Mouse (Mus musculus): ENCODE results near the gene Rflnb. TPM values are rescaled to one million over a fixed set of nuclear protein-coding genes. Genes with fewer than 3 reads are reported as not detected.

Gene Rflnb
- 24.6 and 29.7 TPM in 2 replicates for polyA plus RNA-seq (2016; fragmentation: Nextera tagmentation; extraction: Ambion mirVana)

DNA sequence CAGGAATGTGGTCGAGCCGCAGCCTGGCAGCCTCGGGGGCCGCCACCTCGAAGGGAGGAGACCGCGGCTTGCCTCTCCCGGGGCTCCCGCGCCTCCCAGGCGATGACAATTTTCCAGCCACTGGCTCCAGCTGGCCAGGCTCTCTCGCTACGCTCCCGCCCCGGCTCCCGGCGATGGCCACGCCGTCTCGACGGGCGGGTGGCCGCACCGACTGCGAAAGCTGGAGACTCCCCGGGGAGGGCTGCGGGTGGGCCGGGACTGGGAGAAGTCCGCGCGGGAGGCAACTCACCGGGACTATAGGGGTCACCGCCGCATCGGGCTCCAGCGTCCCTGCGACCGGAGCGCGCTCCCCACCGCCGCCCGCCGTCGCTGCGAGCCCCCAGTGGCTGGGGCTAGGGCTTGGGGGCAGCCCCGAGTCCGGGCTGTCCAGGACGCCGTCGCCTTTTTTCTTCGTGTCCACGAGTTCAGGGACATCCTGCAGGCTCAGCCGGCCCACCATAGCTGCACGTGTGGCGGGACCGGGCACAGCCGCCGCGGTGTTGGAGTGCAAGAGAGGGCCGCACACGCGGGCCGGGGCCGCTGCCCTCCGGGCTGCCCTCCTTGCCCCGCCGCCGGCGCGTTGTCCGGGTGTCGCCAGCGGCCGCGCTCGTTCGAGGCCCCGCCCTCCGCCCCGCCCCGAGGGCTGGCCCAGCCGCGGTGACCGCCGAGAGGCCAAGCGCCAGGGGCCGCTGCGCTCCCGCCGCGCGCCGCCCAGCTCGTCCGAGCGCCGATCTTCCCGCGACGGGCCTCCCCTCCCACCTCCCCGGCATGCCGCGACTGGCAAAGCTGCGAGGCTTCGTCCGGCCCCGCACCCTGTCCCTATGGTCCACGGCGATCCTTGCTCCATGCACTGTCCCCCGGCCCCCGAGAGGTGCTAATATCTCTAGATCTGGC is at the start of gene Rflnb:
Rflnb (minus strand) TSS at position 644 of the 933 bp plus-strand sequence.
- Histone ChIP-seq H3K4me1 (peaks cover 48% of the 10 kb centered on the region), H3K27me3 (replicated peaks; ENCODE audit: low read depth, poor library complexity, severe bottlenecking) (peaks cover 40% of the 10 kb centered on the region), H3K27ac (replicated peaks) (peak within 1 kb of the TSS; percentile 92), H3K9me3 (no peaks in the 10 kb centered on the region), H3K36me3 (replicated peaks) (peaks cover 25% of the 10 kb centered on the region), H3K4me3 (peak within 1 kb of the TSS; percentile 84)
- WGBS: under 1% methylated on average over 112 of the region's 112 CpGs
- DNase-seq (ENCODE audit: low spot score): peak; percentile 94

DNA sequence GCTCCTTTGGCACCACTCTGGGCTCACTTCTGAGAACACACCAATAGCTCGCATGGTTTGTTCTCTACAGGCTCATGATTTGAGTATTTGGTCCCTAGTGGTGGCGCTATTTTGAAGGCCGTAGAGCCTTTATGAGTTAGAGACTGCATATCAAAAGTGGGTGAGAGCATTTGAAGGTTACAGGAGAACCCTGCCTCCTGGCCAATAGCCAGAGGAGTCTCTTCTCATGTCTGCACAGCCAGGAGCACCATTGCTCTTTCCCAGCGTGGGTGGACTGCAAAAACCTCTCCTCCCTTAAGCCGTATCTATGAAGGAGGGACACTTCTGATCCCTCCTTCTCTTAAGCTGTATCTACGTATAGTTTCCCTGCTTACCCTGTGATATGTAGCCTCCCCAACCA is 49.8 kb upstream of the Rflnb start:
- DNase-seq (ENCODE audit: low spot score): no peak
- WGBS: 90% methylated on average over 6 of the region's 6 CpGs
- Histone ChIP-seq H3K27me3 (replicated peaks; ENCODE audit: low read depth, poor library complexity, severe bottlenecking) (no peaks in the 10 kb centered on the region), H3K27ac (replicated peaks) (no peak overlapping the region), H3K9me3 (no peaks in the 10 kb centered on the region), H3K4me3 (no peak overlapping the region), H3K36me3 (replicated peaks) (peaks cover 43% of the 10 kb centered on the region), H3K4me1 (peaks cover 13% of the 10 kb centered on the region)

DNA sequence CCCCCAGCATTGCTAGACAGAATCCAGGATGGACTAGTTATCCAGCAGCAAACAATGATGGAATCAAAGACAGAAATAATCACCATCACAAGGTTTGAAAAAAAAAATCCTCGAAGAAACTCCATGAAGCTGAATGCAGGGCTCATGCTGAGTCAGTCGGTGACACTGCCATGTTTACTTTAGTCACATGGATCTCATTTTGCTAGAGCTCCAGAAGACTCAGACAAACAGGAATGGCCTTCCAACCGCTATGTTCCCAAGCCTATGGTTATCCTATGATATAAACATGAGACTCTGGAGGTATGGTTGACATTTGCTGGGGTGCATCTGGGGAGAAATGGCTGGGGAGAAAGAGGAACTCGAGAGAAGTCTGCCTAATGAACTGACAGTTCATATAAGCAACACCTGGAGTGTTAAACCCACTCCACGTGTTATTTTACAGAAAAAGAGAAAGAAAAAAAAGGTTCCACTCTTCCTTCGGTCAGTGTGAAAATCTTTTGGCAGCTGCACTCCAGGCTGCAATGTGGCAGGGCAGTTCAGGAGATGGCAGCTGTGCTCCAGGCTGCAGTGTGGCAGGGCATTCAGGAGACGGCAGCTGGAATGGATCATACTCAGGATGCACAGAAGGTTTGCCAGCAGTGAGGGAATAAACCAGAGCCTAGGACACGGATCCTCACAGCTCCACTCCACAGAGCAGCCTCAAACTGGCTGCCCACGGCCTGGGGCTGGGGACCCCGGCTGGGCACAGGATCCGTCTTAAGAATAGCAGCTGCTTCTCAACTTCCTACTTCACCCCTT is 46.9 kb upstream of the Rflnb start:
- peaks cover 24% of the 10 kb centered on the region for H3K36me3 ChIP-seq (replicated peaks)
- no peaks in the 10 kb centered on the region for H3K9me3 ChIP-seq
- no peaks in the 10 kb centered on the region for H3K27me3 ChIP-seq (replicated peaks; ENCODE audit: low read depth, poor library complexity, severe bottlenecking)
- no peak overlapping the region for H3K4me3 ChIP-seq
- H3K4me1 ChIP-seq: peaks cover 13% of the 10 kb centered on the region
- WGBS: 68% methylated on average over 11 of the region's 11 CpGs
- H3K27ac ChIP-seq (replicated peaks): no peak overlapping the region
- peak; percentile 19 for DNase-seq (ENCODE audit: low spot score)

DNA sequence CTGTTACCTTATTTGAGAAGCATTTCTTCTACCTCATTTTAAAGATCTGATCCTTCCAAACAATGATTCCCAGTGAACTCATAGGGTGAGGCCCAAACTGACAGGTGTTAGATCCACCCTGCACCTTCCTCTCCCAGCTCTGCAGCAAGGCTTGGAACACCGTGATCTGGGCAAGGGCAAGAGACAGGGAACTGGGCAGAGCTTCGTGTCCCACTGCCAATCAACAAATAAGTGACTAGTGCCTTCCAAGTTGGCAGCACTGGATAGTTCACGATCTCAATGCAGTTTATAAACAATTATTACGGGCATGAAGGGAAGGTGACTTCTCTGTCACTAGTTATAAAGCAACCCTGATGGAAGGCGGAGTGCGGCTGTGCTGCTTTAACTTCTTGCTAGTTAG is 42.2 kb upstream of the Rflnb start:
- H3K36me3 ChIP-seq (replicated peaks): peaks cover 24% of the 10 kb centered on the region; the same call in 1 of the 2 replicates
- no peaks in the 10 kb centered on the region for H3K9me3 ChIP-seq
- WGBS: 87% methylated on average over 6 of the region's 6 CpGs
- H3K27me3 ChIP-seq (replicated peaks; ENCODE audit: low read depth, poor library complexity, severe bottlenecking): no peaks in the 10 kb centered on the region
- DNase-seq (ENCODE audit: low spot score): no peak
- peaks cover 9% of the 10 kb centered on the region for H3K4me1 ChIP-seq
- H3K27ac ChIP-seq (replicated peaks): no peak overlapping the region
- no peak overlapping the region for H3K4me3 ChIP-seq

DNA sequence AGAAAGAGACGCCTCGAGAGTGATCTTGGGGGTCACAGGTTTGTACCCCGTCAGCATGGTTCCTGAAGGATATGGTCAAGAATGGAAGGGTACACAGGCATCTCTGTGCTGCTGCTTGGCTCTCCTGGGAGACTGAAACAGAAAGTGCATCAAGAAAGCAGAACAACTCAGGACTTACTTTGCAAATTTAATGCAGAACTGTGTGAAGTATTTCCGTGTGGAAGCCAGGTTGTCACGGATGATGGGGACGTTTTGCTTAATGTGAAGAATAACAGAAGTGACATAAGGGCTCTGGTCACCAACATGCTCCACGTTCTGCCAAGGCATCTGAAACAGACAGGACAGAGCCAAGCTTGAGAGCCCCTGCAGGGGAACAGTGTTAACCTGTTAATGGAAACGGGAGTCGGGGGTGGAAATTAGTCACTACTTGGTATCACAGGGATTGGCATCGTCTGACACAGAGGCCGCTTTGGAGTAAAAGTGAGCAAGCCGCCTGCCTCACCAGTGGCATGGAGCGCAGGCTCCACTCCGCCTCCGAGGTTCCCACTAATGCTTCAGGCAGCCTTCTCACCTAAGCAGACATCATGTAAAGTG is 39.1 kb upstream of the Rflnb start:
- Histone ChIP-seq H3K4me1 (no peaks in the 10 kb centered on the region), H3K9me3 (no peaks in the 10 kb centered on the region), H3K36me3 (replicated peaks) (peaks cover 33% of the 10 kb centered on the region), H3K4me3 (no peak overlapping the region), H3K27ac (replicated peaks) (no peak overlapping the region), H3K27me3 (replicated peaks; ENCODE audit: low read depth, poor library complexity, severe bottlenecking) (no peaks in the 10 kb centered on the region)
- DNase-seq (ENCODE audit: low spot score): no peak
- 90% methylated on average over 15 of the region's 15 CpGs for WGBS

DNA sequence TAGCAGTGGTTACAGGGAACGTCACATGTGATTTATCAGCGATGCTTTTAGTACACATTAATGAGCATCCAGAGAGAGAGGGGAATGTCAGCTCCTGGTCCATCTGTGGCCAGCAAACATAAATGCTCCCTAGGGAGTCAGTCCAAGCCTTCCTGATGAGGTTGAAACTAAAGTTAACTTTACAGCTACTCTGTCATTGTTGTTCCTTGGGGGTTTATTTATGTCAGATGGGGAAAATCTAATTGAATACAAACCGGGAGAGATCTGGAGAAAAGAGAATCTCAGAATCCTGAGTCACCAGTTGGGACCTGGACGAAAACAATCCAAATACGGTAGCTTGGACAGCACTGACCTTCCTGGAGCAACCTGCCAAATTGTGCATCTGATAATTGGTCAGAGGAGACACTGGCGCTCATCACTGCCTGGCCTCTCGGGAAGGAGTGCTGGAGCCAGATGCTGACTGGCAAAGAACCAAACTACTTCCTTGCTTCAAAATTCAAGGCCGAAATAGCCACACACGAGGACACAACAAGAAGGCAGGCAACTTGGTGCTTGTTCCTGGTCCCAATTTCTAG is 38.0 kb upstream of the Rflnb start:
- DNase-seq (ENCODE audit: low spot score): no peak
- 87% methylated on average over 9 of the region's 9 CpGs for WGBS

DNA sequence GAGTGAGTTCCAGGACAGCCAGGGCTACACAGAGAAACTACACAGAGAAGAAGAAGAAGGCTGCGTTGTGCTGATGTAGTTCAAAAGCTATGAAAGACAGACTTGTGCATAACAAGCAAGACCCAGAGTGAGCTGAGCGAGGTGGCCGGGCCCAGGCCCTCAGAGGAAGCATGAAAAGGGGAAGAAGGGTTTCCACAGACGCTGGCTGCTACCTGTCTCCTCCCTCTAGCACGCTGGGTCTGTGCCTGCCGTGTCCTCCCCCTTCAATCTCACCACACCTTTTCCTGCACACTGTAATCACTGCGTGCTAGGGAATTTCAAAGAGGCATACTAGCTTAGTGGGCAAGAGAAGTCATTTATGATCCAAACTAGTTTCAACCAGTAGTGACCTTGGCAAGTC is 36.8 kb upstream of the Rflnb start:
- Histone ChIP-seq H3K9me3 (no peaks in the 10 kb centered on the region), H3K4me1 (peaks cover 15% of the 10 kb centered on the region), H3K27me3 (replicated peaks; ENCODE audit: low read depth, poor library complexity, severe bottlenecking) (no peaks in the 10 kb centered on the region), H3K27ac (replicated peaks) (no peak overlapping the region), H3K4me3 (no peak overlapping the region), H3K36me3 (replicated peaks) (peaks cover 32% of the 10 kb centered on the region)
- WGBS: 93% methylated on average over 7 of the region's 7 CpGs
- DNase-seq (ENCODE audit: low spot score): no peak

More for the DNA sequence above, 38.0 kb upstream of the Rflnb start:
- H3K27me3 ChIP-seq (replicated peaks; ENCODE audit: low read depth, poor library complexity, severe bottlenecking): no peaks in the 10 kb centered on the region
- peaks cover 32% of the 10 kb centered on the region for H3K36me3 ChIP-seq (replicated peaks)
- no peaks in the 10 kb centered on the region for H3K9me3 ChIP-seq
- H3K4me1 ChIP-seq: peaks cover 3% of the 10 kb centered on the region
- H3K27ac ChIP-seq (replicated peaks): no peak overlapping the region
- no peak overlapping the region for H3K4me3 ChIP-seq

DNA sequence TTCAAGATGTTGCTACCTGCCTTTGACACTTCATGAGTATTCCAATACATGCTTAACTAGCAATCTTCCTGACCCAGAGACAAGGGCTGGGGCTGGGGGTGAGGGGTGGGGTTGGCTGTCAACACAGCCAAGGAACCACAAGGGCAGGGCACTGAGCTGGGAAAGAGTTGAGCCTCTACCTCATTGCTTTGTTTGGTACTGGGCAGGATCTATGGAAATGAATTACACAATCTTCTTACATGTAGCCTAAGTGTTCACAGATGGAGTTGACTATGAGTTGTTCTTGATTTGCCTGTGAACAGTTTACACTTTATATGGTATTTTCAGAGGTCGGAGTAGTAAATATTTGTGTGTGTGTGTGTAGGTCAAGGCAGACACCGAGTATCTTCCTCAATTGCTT is 33.3 kb upstream of the Rflnb start:
- Histone ChIP-seq H3K4me3 (no peak overlapping the region), H3K27me3 (replicated peaks; ENCODE audit: low read depth, poor library complexity, severe bottlenecking) (no peaks in the 10 kb centered on the region), H3K9me3 (no peaks in the 10 kb centered on the region), H3K27ac (replicated peaks) (peak overlapping the region; percentile 16; the same call in 1 of the 2 replicates), H3K4me1 (peaks cover 20% of the 10 kb centered on the region), H3K36me3 (replicated peaks) (peaks cover 23% of the 10 kb centered on the region)
- no peak for DNase-seq (ENCODE audit: low spot score)
- 93% methylated on average over 2 of the region's 2 CpGs for WGBS

DNA sequence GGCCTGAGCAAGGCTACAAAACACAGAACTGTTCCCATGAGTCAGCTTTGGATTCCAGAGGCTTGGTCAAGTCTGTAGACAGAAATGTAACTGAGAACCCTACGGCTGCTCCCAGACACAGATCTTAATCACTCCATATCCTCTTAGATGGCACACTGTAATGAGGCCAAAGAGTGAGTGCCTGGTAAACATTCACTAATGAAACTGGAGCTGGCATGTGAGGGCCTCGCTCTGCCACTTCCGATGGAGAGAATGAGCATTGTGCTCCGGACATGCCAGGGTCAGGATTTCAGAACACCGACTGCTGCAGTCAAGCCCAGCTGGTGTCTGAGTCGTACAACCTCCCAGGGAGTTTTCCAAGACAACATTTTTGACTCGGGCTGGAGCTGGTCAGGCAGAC is 32.4 kb upstream of the Rflnb start:
- peak; percentile 30 for DNase-seq (ENCODE audit: low spot score)
- H3K4me1 ChIP-seq: peaks cover 20% of the 10 kb centered on the region
- 61% methylated on average over 7 of the region's 7 CpGs for WGBS
- H3K27ac ChIP-seq (replicated peaks): peak overlapping the region; percentile 16
- H3K36me3 ChIP-seq (replicated peaks): peaks cover 24% of the 10 kb centered on the region
- no peak overlapping the region for H3K4me3 ChIP-seq
- no peaks in the 10 kb centered on the region for H3K9me3 ChIP-seq
- no peaks in the 10 kb centered on the region for H3K27me3 ChIP-seq (replicated peaks; ENCODE audit: low read depth, poor library complexity, severe bottlenecking)

DNA sequence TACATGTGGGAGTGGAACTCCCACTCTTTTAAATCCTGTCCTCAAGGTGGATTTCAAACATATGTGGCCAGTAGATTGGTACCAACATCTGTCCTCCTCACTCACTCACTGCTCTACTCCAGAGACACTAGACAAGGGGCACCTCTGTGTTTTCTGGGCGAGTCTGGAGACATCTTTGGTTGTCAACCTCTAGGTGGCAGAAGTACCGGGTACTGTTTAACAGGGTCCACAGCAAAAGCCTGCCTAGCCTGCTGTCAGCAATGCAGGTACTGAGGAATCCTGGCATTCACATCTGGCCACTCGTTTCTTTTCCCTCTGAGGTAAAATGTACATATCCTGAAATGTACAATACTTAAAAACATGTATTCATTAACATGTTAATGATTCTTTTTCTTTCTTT is 28.9 kb upstream of the Rflnb start:
- Histone ChIP-seq H3K4me1 (peaks cover 25% of the 10 kb centered on the region), H3K4me3 (no peak overlapping the region), H3K9me3 (no peaks in the 10 kb centered on the region), H3K27ac (replicated peaks) (no peak overlapping the region), H3K36me3 (replicated peaks) (peaks cover 8% of the 10 kb centered on the region; the same call in 1 of the 2 replicates), H3K27me3 (replicated peaks; ENCODE audit: low read depth, poor library complexity, severe bottlenecking) (no peaks in the 10 kb centered on the region)
- 31% methylated on average over 3 of the region's 3 CpGs for WGBS
- DNase-seq (ENCODE audit: low spot score): peak; percentile 15

DNA sequence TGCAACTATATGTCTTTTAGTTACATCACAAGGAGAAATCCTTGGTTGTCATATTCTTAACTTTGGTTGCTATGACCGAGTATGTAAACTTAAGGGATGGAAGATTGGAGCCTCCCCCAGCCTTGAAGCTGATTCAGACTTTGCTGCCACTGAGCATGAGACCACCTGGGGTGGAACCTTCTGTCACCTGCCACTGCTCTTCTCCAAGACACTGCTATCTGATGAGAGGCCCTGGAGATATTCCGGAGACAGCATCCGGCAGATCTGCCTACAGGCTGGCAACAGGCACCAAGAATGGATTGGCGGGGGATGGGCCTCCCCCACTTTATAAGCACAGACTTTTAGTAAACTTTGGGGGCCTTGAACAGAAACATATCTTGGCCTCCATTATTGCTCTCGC is 24.9 kb upstream of the Rflnb start:
- Histone ChIP-seq H3K27ac (replicated peaks) (no peak overlapping the region; the same call in 1 of the 2 replicates), H3K4me3 (no peak overlapping the region), H3K27me3 (replicated peaks; ENCODE audit: low read depth, poor library complexity, severe bottlenecking) (no peaks in the 10 kb centered on the region), H3K9me3 (no peaks in the 10 kb centered on the region), H3K36me3 (replicated peaks) (peaks cover 3% of the 10 kb centered on the region; the same call in 1 of the 2 replicates), H3K4me1 (peaks cover 25% of the 10 kb centered on the region)
- DNase-seq (ENCODE audit: low spot score): no peak
- 94% methylated on average over 5 of the region's 5 CpGs for WGBS

DNA sequence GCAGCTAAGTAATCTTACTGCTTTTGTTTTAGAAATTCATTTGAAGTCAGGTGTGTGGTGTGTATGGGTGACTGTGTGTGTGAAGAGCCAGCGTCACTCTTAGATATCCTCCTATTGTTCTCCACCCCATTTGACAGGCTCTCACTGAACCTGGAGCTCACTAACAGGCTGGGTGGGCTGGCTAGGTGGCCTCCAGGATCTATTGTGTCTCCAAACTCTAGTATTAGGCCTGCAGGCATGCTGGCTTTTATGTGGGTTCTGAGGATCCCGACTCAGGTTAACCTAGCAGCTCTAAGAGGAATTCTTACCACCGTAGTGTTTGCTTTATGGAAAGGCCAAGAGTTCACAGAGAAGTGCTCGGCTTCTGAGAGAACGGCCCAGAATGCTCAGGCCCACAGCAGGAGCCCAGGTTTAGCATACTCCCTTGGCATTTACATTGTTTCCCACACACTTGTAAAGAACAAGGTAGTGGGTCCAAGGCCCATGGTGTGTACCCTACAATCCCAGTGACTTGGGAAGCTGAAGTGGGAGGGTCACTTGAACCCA is 23.5 kb upstream of the Rflnb start:
- Histone ChIP-seq H3K36me3 (replicated peaks) (peaks cover 8% of the 10 kb centered on the region), H3K4me1 (peaks cover 26% of the 10 kb centered on the region), H3K4me3 (no peak overlapping the region), H3K9me3 (no peaks in the 10 kb centered on the region), H3K27ac (replicated peaks) (0 out of 2 replicates have a peak overlapping the region, but pooled peaks have one; percentile 44), H3K27me3 (replicated peaks; ENCODE audit: low read depth, poor library complexity, severe bottlenecking) (no peaks in the 10 kb centered on the region)
- peak; percentile 23 for DNase-seq (ENCODE audit: low spot score)
- 51% methylated on average over 5 of the region's 5 CpGs for WGBS

Data from embryonic facial prominence, embryonic 10.5 days (tissue).